Mouse (Mus musculus) neutrophil, adult 59 days (primary cell): ENCODE measurements around the gene Gm10668. TPM values are rescaled to one million over a fixed set of nuclear protein-coding genes. Genes with fewer than 3 reads are reported as not detected.

ENCODE experiments used
- total RNA-seq, 2 experiments: library from RNA; stranded (reverse); gene quantifications; 1 replicate in 1 of 2; 2 replicates in 1 of 2; pipeline ENCODE4 v1.2.4; 2023

The Gm10668 gene
- total RNA-seq, result not detected

DNA sequence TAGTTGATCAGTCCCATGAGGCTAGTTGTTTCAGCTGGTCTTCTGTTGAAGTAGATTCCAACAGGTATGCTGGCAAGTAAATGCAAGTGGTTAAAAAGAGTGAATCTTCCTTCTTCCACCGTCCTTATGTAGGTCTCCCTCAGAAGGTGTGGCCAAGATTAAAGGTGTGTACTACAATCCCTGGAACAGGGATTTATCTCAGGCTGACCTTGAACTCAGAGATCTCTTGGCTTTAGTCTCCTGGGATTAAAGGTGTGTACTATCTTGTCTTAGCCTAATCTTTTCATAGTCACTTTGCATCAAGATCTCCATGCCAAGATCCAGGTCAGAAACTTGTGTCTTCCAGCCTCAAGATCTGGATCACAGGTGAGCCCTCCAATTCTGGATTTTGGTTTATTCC lies at the start of gene Gm10668:
Gene Gm10668 (minus strand): TSS at position 101 of the 400 bp plus-strand sequence.

DNA sequence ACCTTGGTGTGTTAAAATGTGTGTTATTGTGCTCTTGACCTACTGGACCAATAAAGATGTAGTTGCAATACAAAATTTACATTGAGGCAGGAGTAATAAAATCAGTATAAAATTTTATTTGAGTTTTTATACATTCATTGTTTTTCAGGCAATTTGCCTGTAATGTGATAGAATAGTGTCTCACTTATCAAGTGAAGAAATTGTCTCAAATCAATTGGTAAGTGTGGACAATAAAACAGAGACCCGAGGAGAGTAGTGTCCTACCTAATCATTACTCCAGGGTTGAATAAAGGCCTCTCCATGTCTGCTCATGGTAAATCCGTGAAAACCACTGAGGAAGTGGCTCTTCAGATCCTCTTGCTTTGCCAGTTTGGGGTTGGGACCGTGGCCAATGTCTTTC lies 40.5 kb upstream of the Gm10668 start, which contains the start of gene Vmn1r112:
Gene Vmn1r112 (plus strand): TSS at position 301 of the 400 bp plus-strand sequence.

DNA sequence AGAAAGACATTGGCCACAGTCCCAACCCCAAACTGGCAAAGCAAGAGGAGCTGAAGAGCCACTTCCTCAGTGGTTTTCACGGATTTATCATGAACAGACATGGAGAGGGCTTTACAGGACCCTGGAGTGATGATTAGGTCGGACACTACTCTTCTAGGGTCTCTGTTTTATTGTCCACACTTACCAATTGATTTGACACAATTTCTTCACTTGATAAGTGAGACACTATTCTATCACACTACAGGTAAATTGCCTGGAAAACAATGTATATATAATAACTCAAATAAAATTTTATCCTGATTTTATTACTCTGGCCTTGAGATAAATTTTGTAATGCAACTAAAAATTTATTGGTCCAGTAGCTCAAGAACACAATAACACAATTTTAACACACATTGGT lies 27.3 kb downstream of the Gm10668 start, which contains the start of gene Vmn1r111:
Gene Vmn1r111 (minus strand): TSS at position 101 of the 400 bp plus-strand sequence.

Other genes with a start within 250 kb of the Gm10668 start
- not detected for gene Vmn1r103, start 220.1 kb downstream of the Gm10668 start, total RNA-seq
- not detected for gene Vmn1r104, start 196.8 kb downstream of the Gm10668 start, total RNA-seq
- gene Gm5726, start 184.9 kb downstream of the Gm10668 start, total RNA-seq, result not detected
- gene Gm4141, start 154.4 kb downstream of the Gm10668 start, total RNA-seq, result not detected
- gene Gm4513, start 131.6 kb downstream of the Gm10668 start, total RNA-seq, result not detected
- not detected for gene Vmn1r107, start 61.7 kb downstream of the Gm10668 start, total RNA-seq
- not detected for gene Vmn1r111, start 27.4 kb downstream of the Gm10668 start, total RNA-seq
- gene Vmn1r112, start 40.6 kb upstream of the Gm10668 start, total RNA-seq, result not detected
- not detected for gene Vmn1r113, start 56.7 kb upstream of the Gm10668 start, total RNA-seq
- gene Vmn1r114, start 81.6 kb upstream of the Gm10668 start, total RNA-seq, result not detected
- gene Vmn1r115, start 114.4 kb upstream of the Gm10668 start, total RNA-seq, result not detected
- gene Vmn1r116, start 141.6 kb upstream of the Gm10668 start, total RNA-seq, result not detected
- gene Vmn1r117, start 153.5 kb upstream of the Gm10668 start, total RNA-seq, result not detected
- not detected for gene Vmn1r118, start 181.7 kb upstream of the Gm10668 start, total RNA-seq